Mouse (Mus musculus): ENCODE measurements around the gene Ntn3.

DNA sequence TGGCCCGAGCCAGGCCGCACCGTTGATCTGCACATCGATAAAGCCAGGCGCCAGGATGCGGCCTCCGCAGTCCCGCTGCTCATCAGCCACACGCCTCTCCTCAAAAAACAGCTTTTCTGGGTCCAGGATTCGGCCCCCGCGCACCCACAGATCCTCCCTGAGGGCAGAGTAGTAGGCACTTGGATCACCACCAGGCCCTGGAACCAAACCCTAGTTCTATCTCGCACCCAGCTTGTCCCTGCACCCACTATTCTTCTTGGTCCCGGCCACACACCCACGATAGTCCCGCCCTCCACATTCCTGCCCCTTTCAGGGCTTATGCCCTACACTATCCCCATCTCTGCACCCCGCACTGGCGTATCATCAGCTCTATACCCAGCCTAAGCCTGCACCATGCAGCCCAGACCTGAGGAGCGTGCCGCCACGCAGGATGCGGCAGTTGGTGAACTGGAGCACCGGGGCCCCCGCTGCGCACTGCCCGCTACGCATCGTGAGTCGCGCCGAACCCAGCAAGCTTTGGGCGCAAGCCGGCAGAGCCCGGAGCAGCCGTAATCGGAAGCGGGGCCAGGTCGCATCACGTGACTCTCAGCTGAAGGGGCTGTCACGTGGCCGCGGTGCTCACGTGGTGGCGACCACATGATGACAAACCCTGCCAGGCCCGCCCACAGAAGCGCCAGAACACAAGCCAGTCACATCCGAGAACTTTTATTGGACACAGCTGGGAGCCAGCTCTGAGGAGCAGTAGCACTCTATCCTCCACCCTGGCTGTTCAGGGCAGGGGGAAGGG is 46.0 kb downstream of the Ntn3 start, which contains the start of gene Amdhd2:
- no peak for TF ChIP-seq CTCF (IDR thresholded peaks at IDR 0.05; ENCODE audit: borderline replicate concordance, insufficient read depth, low read length)
- peak; percentile 72 for TF ChIP-seq POLR2A (IDR thresholded peaks at IDR 0.05; ENCODE audit: low read depth, low read length)
